Mouse (Mus musculus) liver, embryonic 15.5 days (tissue): ENCODE results near the gene Kansl1l. TPM values are rescaled to one million over a fixed set of nuclear protein-coding genes. Genes with fewer than 3 reads are reported as not detected.

Experiments used
- ATAC-seq: fragments of 200-750 bp; cut with Nextera tagmentation; 2 replicates; pipeline ENCODE4 v1.8.0; 2017; ENCODE audit warnings: moderate number of reproducible peaks, mild to moderate bottlenecking, moderate library complexity; ENCODE audit not compliant: insufficient read depth
- H3K27ac ChIP-seq: fragments of 300-500 bp; sonication (generic); replicated peaks from 2 replicates; pipeline ENCODE4 v1.5.1; 2015; ENCODE audit warnings: mild to moderate bottlenecking, inconsistent platforms
- H3K27me3 ChIP-seq: fragments of 300-500 bp; sonication (generic); 2 replicates; pipeline ENCODE4 v1.6.1; 2015; ENCODE audit warnings: mild to moderate bottlenecking, inconsistent platforms
- H3K36me3 ChIP-seq: fragments of 300-500 bp; sonication (generic); replicated peaks from 2 replicates; pipeline ENCODE4 v1.6.1; 2015; ENCODE audit warnings: moderate library complexity, mild to moderate bottlenecking, inconsistent platforms
- H3K4me1 ChIP-seq: fragments of 300-500 bp; sonication (generic); replicated peaks from 2 replicates; pipeline ENCODE4 v1.6.1; 2015; ENCODE audit warnings: inconsistent platforms
- H3K4me2 ChIP-seq: fragments of 300-500 bp; sonication (generic); 2 replicates; pipeline ENCODE4 v1.6.1; 2015; ENCODE audit warnings: moderate library complexity, mild to moderate bottlenecking, inconsistent platforms
- H3K4me3 ChIP-seq: fragments of 300-500 bp; sonication (generic); replicated peaks from 2 replicates; pipeline ENCODE4 v1.5.1; 2015; ENCODE audit warnings: mild to moderate bottlenecking, inconsistent platforms
- H3K9ac ChIP-seq: fragments of 300-500 bp; sonication (generic); 2 replicates; pipeline ENCODE4 v1.6.1; 2015; ENCODE audit warnings: moderate library complexity, mild to moderate bottlenecking, inconsistent platforms
- H3K9me3 ChIP-seq: fragments of 300-500 bp; sonication (generic); replicated peaks from 2 replicates; pipeline ENCODE4 v1.6.1; 2016; ENCODE audit warnings: inconsistent platforms
- WGBS: fragments of 180-500 bp; shearing (Covaris S2); methylation state at CpG from one replicate; pipeline ENCODE4 v1.1.7; 2015; ENCODE audit warnings: mixed read lengths; ENCODE audit not compliant: insufficient replicate concordance; 5-methylcytosine and 5-hydroxymethylcytosine counted together
- polyA plus RNA-seq: library from polyadenylated mRNA; unstranded; fragments of >200 nt; fragmentation: Nextera tagmentation; extraction: Ambion mirVana; gene quantifications from 2 replicates; pipeline ENCODE4 v1.2.1, GENCODE M21; 2015

Gene Kansl1l
- polyA plus RNA-seq = 3.3 and 3.9 TPM in 2 replicates

GRCm38 (mm10) chr1:66817453-66817839 is at the start of gene Kansl1l:
Kansl1l (minus strand) TSS chr1:66817562.
- Histone ChIP-seq H3K36me3 (no peaks in the 10 kb centered on the region), H3K4me2 (peak within 1 kb of the TSS; percentile 97), H3K4me1 (peaks cover 24% of the 10 kb centered on the region), H3K9me3 (no peaks in the 10 kb centered on the region), H3K27me3 (peaks cover 2% of the 10 kb centered on the region; the same call in 1 of the 2 replicates), H3K27ac (peak within 1 kb of the TSS; percentile 98), H3K9ac (peak within 1 kb of the TSS; percentile 87), H3K4me3 (peak within 1 kb of the TSS; percentile 85)
- under 1% methylated on average over 48 of the region's 56 CpGs for WGBS
- ATAC-seq = peak; percentile 92

DNA sequence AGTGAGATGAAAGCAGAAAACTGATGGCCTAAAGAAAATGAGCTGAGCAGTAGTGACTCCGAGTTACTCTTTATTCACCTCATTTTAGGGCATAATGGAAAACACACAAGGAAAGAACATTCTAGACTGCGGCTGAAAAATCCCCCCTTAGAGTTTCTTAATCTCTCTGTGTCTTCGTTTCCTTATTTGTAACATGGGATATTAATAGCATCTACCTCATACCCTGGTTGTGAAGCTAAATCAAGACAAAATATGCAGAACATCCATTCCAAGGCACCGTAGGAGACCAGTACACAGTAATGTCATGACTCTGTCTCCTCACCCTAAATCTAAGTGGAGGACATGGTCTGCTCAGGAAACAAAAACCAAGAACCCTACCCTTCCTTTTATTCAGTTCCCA is 48.3 kb upstream of the Kansl1l start:
- H3K9me3 ChIP-seq = no peaks in the 10 kb centered on the region
- no peak overlapping the region for H3K9ac ChIP-seq
- no peak for ATAC-seq
- H3K4me2 ChIP-seq = no peak overlapping the region
- H3K4me1 ChIP-seq = peaks cover 23% of the 10 kb centered on the region
- 70% methylated on average over 4 of the region's 4 CpGs for WGBS
- no peak overlapping the region for H3K27ac ChIP-seq
- H3K36me3 ChIP-seq = no peaks in the 10 kb centered on the region
- no peaks in the 10 kb centered on the region for H3K27me3 ChIP-seq
- no peak overlapping the region for H3K4me3 ChIP-seq

- no peak for ATAC-seq
- Histone ChIP-seq H3K4me2 (peak overlapping the region; percentile 89), H3K4me1 (peaks cover 27% of the 10 kb centered on the region), H3K9me3 (no peaks in the 10 kb centered on the region), H3K36me3 (no peaks in the 10 kb centered on the region), H3K9ac (peak overlapping the region; percentile 43; the same call in 1 of the 2 replicates), H3K4me3 (peak overlapping the region; percentile 96), H3K27me3 (no peaks in the 10 kb centered on the region), H3K27ac (peak overlapping the region; percentile 64)
- 4% methylated on average over 9 of the region's 9 CpGs for WGBS
Observed at GRCm38 (mm10) chr1:66863741-66864495, 46.6 kb upstream of the Kansl1l start.

GRCm38 (mm10) chr1:66862712-66863511 is 45.5 kb upstream of the Kansl1l start, which contains the start of gene Acadl:
Acadl (minus strand) TSS chr1:66863277.
- Histone ChIP-seq H3K9me3 (no peaks in the 10 kb centered on the region), H3K36me3 (peaks cover 5% of the 10 kb centered on the region), H3K27ac (peak within 1 kb of the TSS; percentile 93), H3K4me2 (peak within 1 kb of the TSS; percentile 89), H3K4me1 (peaks cover 27% of the 10 kb centered on the region), H3K9ac (peak within 1 kb of the TSS; percentile 91), H3K27me3 (no peaks in the 10 kb centered on the region), H3K4me3 (peak within 1 kb of the TSS; percentile 96)
- peak; percentile 96 for ATAC-seq
- under 1% methylated on average over 77 of the region's 85 CpGs for WGBS

DNA sequence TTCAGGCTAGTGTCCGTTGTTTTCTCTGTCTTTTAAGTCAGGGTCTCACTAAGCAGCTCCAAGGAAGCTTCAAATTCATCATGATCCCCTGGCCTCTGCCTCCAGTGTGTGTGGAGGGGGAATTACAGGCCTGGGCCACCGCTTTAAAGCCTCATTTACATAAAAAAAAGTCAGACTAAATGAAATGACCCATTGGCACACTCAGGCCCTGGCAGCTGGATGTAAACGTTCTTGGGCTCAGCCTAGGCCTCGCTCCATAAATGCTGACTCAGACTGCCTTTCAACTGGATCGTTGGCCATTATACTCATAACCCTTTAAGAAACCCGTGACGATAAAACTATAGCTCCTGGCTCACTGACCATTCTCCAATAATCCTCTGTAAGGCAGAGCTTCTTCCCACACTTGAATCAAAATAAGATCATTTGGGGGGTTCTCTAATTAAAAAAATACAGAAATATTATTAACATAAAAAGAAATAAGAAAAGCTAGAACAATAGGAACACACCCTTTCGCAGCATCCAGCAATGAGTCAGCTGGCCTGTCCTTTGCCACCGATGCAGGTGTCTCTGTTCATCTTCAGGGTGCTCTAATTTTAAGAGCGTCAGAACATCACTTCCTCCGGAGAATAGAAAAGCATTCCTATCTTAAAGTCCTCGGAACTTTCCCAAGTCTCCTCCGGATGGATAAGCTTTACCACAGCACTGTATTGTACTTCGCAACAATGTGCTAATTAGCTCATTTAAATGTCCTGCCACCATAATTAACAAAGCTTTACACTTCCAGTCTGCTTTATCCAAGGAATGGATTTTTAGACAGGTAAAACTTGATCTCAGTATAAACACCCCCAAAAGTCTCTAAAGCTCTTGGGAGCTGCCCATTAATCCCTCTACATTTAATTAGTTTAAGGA is 44.7 kb upstream of the Kansl1l start:
- H3K4me2 ChIP-seq = peak overlapping the region; percentile 89
- no peak for ATAC-seq
- H3K27ac ChIP-seq = peak overlapping the region; percentile 93
- H3K27me3 ChIP-seq = no peaks in the 10 kb centered on the region
- peak overlapping the region; percentile 91 for H3K9ac ChIP-seq
- peak overlapping the region; percentile 96 for H3K4me3 ChIP-seq
- no peaks in the 10 kb centered on the region for H3K9me3 ChIP-seq
- WGBS = 31% methylated on average over 14 of the region's 14 CpGs
- H3K36me3 ChIP-seq = peaks cover 14% of the 10 kb centered on the region
- H3K4me1 ChIP-seq = peaks cover 27% of the 10 kb centered on the region

- WGBS = 80% methylated on average over 4 of the region's 4 CpGs
- H3K36me3 ChIP-seq = peaks cover 76% of the 10 kb centered on the region
- no peaks in the 10 kb centered on the region for H3K27me3 ChIP-seq
- no peak overlapping the region for H3K4me2 ChIP-seq
- H3K27ac ChIP-seq = no peak overlapping the region
- no peak overlapping the region for H3K9ac ChIP-seq
- no peak for ATAC-seq
- no peaks in the 10 kb centered on the region for H3K4me1 ChIP-seq
- H3K4me3 ChIP-seq = no peak overlapping the region
- no peaks in the 10 kb centered on the region for H3K9me3 ChIP-seq
Observed at GRCm38 (mm10) chr1:66847506-66847905, 30.1 kb upstream of the Kansl1l start.

DNA sequence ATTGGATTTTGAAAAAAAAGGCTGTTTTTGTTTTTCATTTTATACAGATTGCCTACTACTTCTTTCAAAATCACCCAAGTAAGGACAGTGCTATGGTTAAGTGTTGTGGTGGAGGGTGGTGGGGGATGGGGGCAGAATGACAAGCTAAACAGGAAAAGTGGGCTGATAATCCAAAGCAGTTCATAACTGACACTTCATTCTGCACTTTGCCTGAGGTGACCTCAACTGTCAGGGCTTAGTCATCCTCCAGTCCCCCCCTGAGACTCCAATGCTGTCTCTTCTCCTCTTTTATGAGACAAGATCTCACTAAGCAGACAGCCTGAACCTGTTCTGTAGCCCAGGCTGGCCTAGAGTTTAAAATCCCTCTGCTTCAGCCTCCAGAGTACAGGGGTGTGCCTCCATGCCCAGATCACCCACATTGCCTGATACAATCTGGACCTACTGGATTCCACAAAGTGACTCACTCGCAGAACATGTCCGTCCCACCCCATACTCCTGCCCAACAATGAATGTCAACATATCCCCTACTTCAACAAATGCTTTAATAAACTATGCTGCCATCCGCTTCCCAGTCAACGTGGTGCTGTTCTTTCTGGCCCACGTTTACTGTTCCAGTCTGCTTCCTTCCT is 28.4 kb upstream of the Kansl1l start:
- H3K9me3 ChIP-seq = no peaks in the 10 kb centered on the region
- H3K27ac ChIP-seq = no peak overlapping the region
- no peak overlapping the region for H3K9ac ChIP-seq
- WGBS = 54% methylated on average over 5 of the region's 5 CpGs
- no peak overlapping the region for H3K4me3 ChIP-seq
- no peak overlapping the region for H3K4me2 ChIP-seq
- peaks cover 73% of the 10 kb centered on the region for H3K36me3 ChIP-seq
- H3K27me3 ChIP-seq = no peaks in the 10 kb centered on the region
- ATAC-seq = no peak
- H3K4me1 ChIP-seq = no peaks in the 10 kb centered on the region

DNA sequence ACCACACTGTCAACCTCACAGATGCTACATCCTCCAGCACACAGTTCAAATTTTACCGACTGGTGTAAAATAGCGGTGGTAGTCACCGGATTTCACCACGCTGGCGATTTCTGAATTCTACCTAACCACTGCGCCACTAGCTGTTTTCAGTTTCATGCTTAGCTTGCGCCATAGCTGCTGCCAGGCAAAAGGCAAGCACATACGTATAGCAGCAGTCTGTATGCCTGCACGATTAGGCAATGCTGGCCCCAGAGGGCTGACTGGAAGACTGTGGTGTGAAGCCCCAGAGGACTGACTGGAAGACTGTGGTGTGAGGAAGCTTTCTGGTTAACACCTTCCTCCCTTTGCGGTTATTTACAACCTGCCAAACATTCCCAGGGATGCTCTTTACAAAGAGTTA is 24.6 kb upstream of the Kansl1l start:
- no peaks in the 10 kb centered on the region for H3K27me3 ChIP-seq
- no peak overlapping the region for H3K4me3 ChIP-seq
- H3K4me1 ChIP-seq = no peaks in the 10 kb centered on the region; the same call in 1 of the 2 replicates
- H3K36me3 ChIP-seq = peaks cover 45% of the 10 kb centered on the region
- no peaks in the 10 kb centered on the region for H3K9me3 ChIP-seq
- H3K27ac ChIP-seq = no peak overlapping the region
- H3K9ac ChIP-seq = no peak overlapping the region
- WGBS = 69% methylated on average over 10 of the region's 10 CpGs
- H3K4me2 ChIP-seq = no peak overlapping the region
- no peak for ATAC-seq

DNA sequence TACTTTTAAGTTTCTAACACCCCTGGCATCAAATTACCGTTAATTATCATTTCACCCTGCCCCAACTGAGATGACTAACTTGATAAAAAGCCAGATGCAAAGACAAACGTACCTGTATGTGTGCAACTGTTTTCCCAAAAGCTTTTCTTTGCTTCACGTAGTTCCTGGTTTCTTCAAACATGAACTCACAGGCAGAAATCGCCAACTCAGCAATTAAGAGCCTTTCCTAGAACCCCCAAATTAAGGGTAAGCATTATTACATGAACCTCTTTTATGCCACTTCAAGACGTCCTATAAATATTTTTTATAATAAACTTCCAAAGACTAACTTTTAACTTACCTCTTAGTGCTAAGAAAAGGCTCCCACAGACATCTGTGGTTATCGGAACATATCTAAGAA is 24.1 kb upstream of the Kansl1l start:
- no peaks in the 10 kb centered on the region; the same call in 1 of the 2 replicates for H3K4me1 ChIP-seq
- no peaks in the 10 kb centered on the region for H3K9me3 ChIP-seq
- H3K36me3 ChIP-seq = peaks cover 43% of the 10 kb centered on the region
- no peaks in the 10 kb centered on the region for H3K27me3 ChIP-seq
- H3K4me2 ChIP-seq = no peak overlapping the region
- no peak overlapping the region for H3K27ac ChIP-seq
- no peak overlapping the region for H3K9ac ChIP-seq
- WGBS = 64% methylated on average over 6 of the region's 6 CpGs
- ATAC-seq = no peak
- no peak overlapping the region for H3K4me3 ChIP-seq

DNA sequence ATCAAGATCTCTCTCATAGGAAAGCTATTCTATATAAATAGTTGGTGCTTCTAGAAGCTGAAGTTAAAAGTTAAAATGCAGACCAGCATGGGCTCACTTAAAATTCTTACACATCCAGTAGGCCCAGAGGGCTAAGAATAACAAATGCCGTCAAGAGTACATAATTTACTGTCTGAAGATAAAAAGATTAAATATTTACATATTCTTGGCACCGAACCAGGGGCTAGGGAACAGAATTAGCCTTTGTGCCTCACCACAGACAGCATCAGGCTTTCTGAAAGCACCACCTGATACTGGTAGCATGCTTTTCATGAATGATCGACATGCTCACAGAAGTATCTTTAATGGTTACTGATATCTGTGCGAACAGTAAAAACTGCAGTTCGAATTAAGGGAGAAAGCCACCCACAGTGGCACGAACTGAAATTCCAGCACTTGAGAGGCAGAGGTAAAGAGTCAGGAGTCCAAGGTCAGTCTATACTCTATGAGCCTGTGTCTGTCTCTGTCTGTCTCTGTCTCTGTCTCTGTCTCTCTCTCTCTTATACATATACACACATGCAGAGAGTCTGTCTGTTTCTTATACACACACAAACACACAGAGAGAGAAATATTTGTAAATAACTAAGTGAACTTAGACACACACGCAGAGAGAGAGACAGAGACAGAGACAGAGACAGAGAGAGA is 22.5 kb upstream of the Kansl1l start:
- Histone ChIP-seq H3K9me3 (no peaks in the 10 kb centered on the region), H3K4me3 (no peak overlapping the region), H3K4me1 (no peaks in the 10 kb centered on the region; the same call in 1 of the 2 replicates), H3K27ac (0 out of 2 replicates have a peak overlapping the region, but pooled peaks have one; percentile 2), H3K9ac (no peak overlapping the region), H3K4me2 (no peak overlapping the region), H3K27me3 (no peaks in the 10 kb centered on the region), H3K36me3 (peaks cover 37% of the 10 kb centered on the region)
- ATAC-seq = peak; percentile 43; the same call in 1 of the 2 replicates
- 70% methylated on average over 7 of the region's 7 CpGs for WGBS
